Mouse (Mus musculus): ENCODE data around the gene Kcnk6. TPM values are rescaled to one million over a fixed set of nuclear protein-coding genes. Genes with fewer than 3 reads are reported as not detected.
A peak's percentile ranks its signal among the peaks of the same experiment; 100 is the strongest.
"Not testable (repeated sequence)": the region's sequence is repeated elsewhere in the genome, so short reads cannot be mapped to it uniquely, and the experiment has no call there.

Gene Kcnk6
- polyA plus RNA-seq, 1 experiment from 2014 or later = 1.7 TPM

- H3K9me3 ChIP-seq; H3K27me3 ChIP-seq (replicated peaks); H3K27ac ChIP-seq (replicated peaks); H3K4me2 ChIP-seq; H3K4me3 ChIP-seq; H3K9ac ChIP-seq; ATAC-seq (ENCODE audit: extremely low read depth, insufficient number of reproducible peaks, low FRiP score, low TSS enrichment): not testable (repeated sequence)
- Histone ChIP-seq H3K4me1 (peaks cover 20% of the 10 kb centered on the region), H3K36me3 (peaks cover 20% of the 10 kb centered on the region)
- 91% methylated on average over 4 of the region's 4 CpGs for WGBS
Observed at GRCm38 (mm10) chr7:29181323-29181722, 51.0 kb downstream of the Kcnk6 start.

DNA sequence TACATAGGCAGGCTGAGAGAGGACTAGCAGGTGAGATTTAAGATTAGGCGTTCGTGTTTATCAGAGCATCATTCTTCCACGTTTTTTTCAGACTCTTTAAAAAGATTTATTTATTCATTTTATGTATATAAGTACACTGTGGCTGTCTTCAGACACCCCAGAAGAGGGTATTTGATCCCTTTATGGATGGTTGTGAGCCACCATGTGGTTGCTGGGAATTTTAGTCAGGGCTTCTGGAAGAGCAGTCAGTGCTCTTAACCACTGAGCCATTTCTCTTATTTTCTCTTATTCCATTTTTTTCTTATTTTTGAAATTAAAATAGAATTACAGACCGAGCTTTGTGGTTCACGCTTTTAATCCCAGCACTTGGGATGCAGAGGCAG, 51.5 kb downstream of the Kcnk6 start:
- ATAC-seq (ENCODE audit: extremely low read depth, insufficient number of reproducible peaks, low FRiP score, low TSS enrichment) = no peak

GRCm38 (mm10) chr7:29180077-29180853, 52.0 kb downstream of the Kcnk6 start, which contains the start of gene Psmd8:
TSS of gene Psmd8 (minus strand) at chr7:29180701.
- WGBS = under 1% methylated on average over 62 of the region's 62 CpGs
- H3K4me2 ChIP-seq = peak within 1 kb of the TSS; percentile 93
- H3K4me3 ChIP-seq = peak within 1 kb of the TSS; percentile 80
- ATAC-seq (ENCODE audit: extremely low read depth, insufficient number of reproducible peaks, low FRiP score, low TSS enrichment) = peak; percentile 91
- peak within 1 kb of the TSS; percentile 67 for H3K27ac ChIP-seq (replicated peaks)
- peak within 1 kb of the TSS; percentile 93 for H3K9ac ChIP-seq
- H3K9me3 ChIP-seq = no peaks in the 10 kb centered on the region
- H3K27me3 ChIP-seq (replicated peaks) = no peaks in the 10 kb centered on the region
- peaks cover 31% of the 10 kb centered on the region for H3K36me3 ChIP-seq
- H3K4me1 ChIP-seq = peaks cover 20% of the 10 kb centered on the region

More for the DNA sequence above, 51.5 kb downstream of the Kcnk6 start:
- peaks cover 25% of the 10 kb centered on the region for H3K36me3 ChIP-seq
- H3K4me3 ChIP-seq = peak overlapping the region; percentile 80
- H3K27ac ChIP-seq (replicated peaks) = no peak overlapping the region
- no peak overlapping the region; the same call in 1 of the 2 replicates for H3K9ac ChIP-seq
- H3K4me1 ChIP-seq = peaks cover 20% of the 10 kb centered on the region
- no peaks in the 10 kb centered on the region for H3K27me3 ChIP-seq (replicated peaks)
- H3K9me3 ChIP-seq = no peaks in the 10 kb centered on the region
- 40% methylated on average over 5 of the region's 5 CpGs for WGBS
- H3K4me2 ChIP-seq = peak overlapping the region; percentile 93

- peak overlapping the region; percentile 80 for H3K4me3 ChIP-seq
- H3K4me1 ChIP-seq = peaks cover 20% of the 10 kb centered on the region
- peaks cover 8% of the 10 kb centered on the region; the same call in 1 of the 2 replicates for H3K27me3 ChIP-seq (replicated peaks)
- no peak for ATAC-seq (ENCODE audit: extremely low read depth, insufficient number of reproducible peaks, low FRiP score, low TSS enrichment)
- H3K9me3 ChIP-seq = no peaks in the 10 kb centered on the region
- peak overlapping the region; percentile 93 for H3K4me2 ChIP-seq
- 0 out of 2 replicates have a peak overlapping the region, but pooled peaks have one; percentile 10 for H3K27ac ChIP-seq (replicated peaks)
- peak overlapping the region; percentile 93 for H3K9ac ChIP-seq
- peaks cover 40% of the 10 kb centered on the region for H3K36me3 ChIP-seq
- 25% methylated on average over 7 of the region's 7 CpGs for WGBS
Observed at GRCm38 (mm10) chr7:29179323-29179722, 53.0 kb downstream of the Kcnk6 start.

- 93% methylated on average over 4 of the region's 4 CpGs for WGBS
- Histone ChIP-seq H3K9me3 (no peaks in the 10 kb centered on the region), H3K4me1 (peaks cover 20% of the 10 kb centered on the region), H3K4me2 (no peak overlapping the region; the same call in 1 of the 2 replicates), H3K27ac (replicated peaks) (no peak overlapping the region), H3K27me3 (replicated peaks) (peaks cover 20% of the 10 kb centered on the region), H3K4me3 (0 out of 2 replicates have a peak overlapping the region, but pooled peaks have one; percentile 80), H3K36me3 (peaks cover 52% of the 10 kb centered on the region), H3K9ac (no peak overlapping the region)
- ATAC-seq (ENCODE audit: extremely low read depth, insufficient number of reproducible peaks, low FRiP score, low TSS enrichment) = no peak
Observed at GRCm38 (mm10) chr7:29178106-29178505, 54.2 kb downstream of the Kcnk6 start.

DNA sequence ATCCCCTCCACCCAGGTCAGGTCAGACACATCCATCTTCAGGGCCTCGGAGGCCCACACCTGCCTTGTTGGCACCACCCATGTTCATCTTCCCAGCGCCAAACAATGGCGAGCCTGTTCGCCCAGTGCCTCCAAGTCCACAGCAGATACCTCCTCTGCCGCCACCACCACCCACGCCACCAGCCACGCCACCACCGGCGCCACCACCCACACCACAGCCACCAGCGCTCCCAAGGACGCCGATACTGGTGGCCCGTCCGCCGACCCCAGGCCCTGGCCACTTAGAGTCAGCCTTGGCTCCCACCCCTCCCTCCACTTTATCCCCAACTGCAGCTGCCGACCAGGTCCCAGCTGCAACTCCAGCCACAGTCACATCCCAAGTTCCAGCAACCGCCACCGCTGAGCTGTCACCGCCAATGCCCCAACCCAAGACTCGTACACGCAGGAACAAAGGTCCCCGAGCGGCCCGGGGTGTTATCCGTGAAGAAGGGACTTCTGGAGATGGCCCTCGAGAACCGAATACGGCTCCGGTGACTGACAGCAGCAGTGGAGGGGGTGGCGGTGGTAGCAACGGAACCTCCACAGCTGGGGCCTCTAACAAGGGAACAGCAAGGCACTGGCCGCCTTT, 59.8 kb downstream of the Kcnk6 start:
- Histone ChIP-seq H3K27ac (replicated peaks) (no peak overlapping the region), H3K4me3 (peak overlapping the region; percentile 62; the same call in 1 of the 2 replicates)
- no peak for ATAC-seq (ENCODE audit: extremely low read depth, insufficient number of reproducible peaks, low FRiP score, low TSS enrichment)

More for the DNA sequence above, 59.8 kb downstream of the Kcnk6 start:
- no peak overlapping the region for H3K9ac ChIP-seq
- H3K36me3 ChIP-seq = peaks cover 48% of the 10 kb centered on the region
- peaks cover 45% of the 10 kb centered on the region for H3K4me1 ChIP-seq
- peak overlapping the region; percentile 74; the same call in 1 of the 2 replicates for H3K4me2 ChIP-seq
- 28% methylated on average over 32 of the region's 32 CpGs for WGBS
- H3K9me3 ChIP-seq = no peaks in the 10 kb centered on the region
- peaks cover 69% of the 10 kb centered on the region for H3K27me3 ChIP-seq (replicated peaks)

Other genes starting within 250 kb of the Kcnk6 start
- 0.19 and 0.31 TPM in 2 replicates for gene Ryr1, start 107.3 kb downstream of the Kcnk6 start, polyA plus RNA-seq (2015; fragmentation: Nextera tagmentation; extraction: Ambion mirVana)
- 0.56 and 0.62 TPM in 2 replicates for gene Rasgrp4, start 97.7 kb downstream of the Kcnk6 start, polyA plus RNA-seq (2015; fragmentation: Nextera tagmentation; extraction: Ambion mirVana)
- 11.0 and 11.9 TPM in 2 replicates for gene Fam98c, start 76.3 kb downstream of the Kcnk6 start, polyA plus RNA-seq (2015; fragmentation: Nextera tagmentation; extraction: Ambion mirVana)
- 0.33 and 0.48 TPM in 2 replicates for gene Ggn, start 62.3 kb downstream of the Kcnk6 start, polyA plus RNA-seq (2015; fragmentation: Nextera tagmentation; extraction: Ambion mirVana)
- 1.3 and 1.5 TPM in 2 replicates for gene Spred3, start 62.1 kb downstream of the Kcnk6 start, polyA plus RNA-seq (2015; fragmentation: Nextera tagmentation; extraction: Ambion mirVana)
- 209 and 219 TPM in 2 replicates for gene Psmd8, start 51.8 kb downstream of the Kcnk6 start, polyA plus RNA-seq (2015; fragmentation: Nextera tagmentation; extraction: Ambion mirVana)
- gene Catsperg1, start 18.5 kb downstream of the Kcnk6 start, polyA plus RNA-seq (2015; fragmentation: Nextera tagmentation; extraction: Ambion mirVana) = 0.41 and 0.42 TPM in 2 replicates
- 107 and 117 TPM in 2 replicates for gene Yif1b, start 5.8 kb upstream of the Kcnk6 start, polyA plus RNA-seq (2015; fragmentation: Nextera tagmentation; extraction: Ambion mirVana)
- gene 2200002D01Rik, start 16.0 kb upstream of the Kcnk6 start, polyA plus RNA-seq (2015; fragmentation: Nextera tagmentation; extraction: Ambion mirVana) = 5.7 and 7.3 TPM in 2 replicates
- 111 and 116 TPM in 2 replicates for gene Spint2, start 49.4 kb upstream of the Kcnk6 start, polyA plus RNA-seq (2015; fragmentation: Nextera tagmentation; extraction: Ambion mirVana)
- gene Ppp1r14a, start 56.8 kb upstream of the Kcnk6 start, polyA plus RNA-seq (2015; fragmentation: Nextera tagmentation; extraction: Ambion mirVana) = 13.3 and 14.9 TPM in 2 replicates
- gene Dpf1, start 71.4 kb upstream of the Kcnk6 start, polyA plus RNA-seq (2015; fragmentation: Nextera tagmentation; extraction: Ambion mirVana) = 2.0 and 3.7 TPM in 2 replicates